Mouse (Mus musculus): ENCODE results near the gene Actn4. TPM values are rescaled to one million over a fixed set of nuclear protein-coding genes. Genes with fewer than 3 reads are reported as not detected.

Actn4 gene
- total RNA-seq, 2 experiments from 2014 or later = 180 to 203 TPM

DNA sequence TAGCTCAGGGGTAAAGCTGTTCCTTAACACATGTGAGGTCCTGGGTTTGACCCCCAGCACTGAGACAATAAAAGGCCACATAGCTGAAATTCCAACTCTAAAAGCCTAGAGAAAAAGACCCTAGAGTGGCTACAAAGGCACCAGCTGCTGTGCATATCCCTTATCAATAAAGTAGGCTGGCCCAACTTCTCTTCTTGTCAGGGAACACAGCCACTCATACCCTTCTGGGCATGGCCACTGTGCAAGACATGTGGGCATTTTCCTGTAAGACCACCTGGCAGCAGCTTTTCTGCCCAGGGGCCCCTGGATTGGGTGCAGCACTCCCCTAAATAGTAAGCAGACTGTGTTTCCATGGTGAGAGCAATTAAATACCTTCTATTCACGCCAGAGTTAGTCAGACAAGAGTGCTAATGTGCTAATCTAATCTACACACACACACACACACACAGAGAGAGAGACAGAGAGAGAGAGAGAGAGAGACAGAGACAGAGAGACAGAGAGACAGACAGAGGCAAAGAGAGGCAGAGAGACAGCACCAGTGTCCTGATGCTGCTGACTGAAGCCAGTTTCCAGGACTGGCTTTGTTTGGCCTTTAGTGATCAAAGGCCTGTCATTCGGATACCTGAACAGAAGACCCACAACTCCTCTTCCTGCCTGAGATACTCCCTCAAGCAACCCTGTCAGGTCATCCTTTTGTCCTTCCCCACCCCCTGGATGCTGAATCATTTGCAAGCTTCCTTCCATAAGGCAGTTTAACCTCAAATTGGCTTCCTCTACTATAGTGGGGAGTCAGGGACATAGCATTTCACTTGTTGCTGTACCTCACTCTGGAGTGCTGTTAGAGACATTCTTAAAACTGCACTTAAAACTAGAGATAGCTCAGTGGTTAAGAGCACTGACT, 8.4 kb downstream of the Actn4 start:
- intact Hi-C loops (cut with DNase I) = no loop called here
- DNase-seq (ENCODE audit: low spot score in 2 of 2) = no peak

DNA sequence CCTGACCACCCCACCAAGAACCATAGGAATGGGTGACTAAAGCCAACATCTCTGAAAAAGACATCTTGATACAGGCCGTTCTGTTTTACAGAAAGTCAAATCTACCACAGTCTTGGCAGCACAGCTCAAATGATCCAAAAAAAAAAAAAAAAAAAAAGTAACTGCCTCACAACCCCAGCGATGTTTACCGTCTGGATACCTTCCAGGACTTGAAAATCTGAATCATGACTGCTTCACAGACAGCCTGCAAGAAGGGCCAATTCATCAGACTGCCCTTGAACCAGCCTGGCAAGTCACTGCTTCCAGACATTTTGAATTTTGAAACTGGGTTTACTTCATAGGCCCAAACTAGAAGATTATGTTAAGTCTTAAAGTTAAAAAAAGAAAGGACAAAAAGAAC, 9.4 kb downstream of the Actn4 start:
- no peak for DNase-seq (ENCODE audit: low spot score in 2 of 2)
- intact Hi-C loops (cut with DNase I) = no loop called here

DNA sequence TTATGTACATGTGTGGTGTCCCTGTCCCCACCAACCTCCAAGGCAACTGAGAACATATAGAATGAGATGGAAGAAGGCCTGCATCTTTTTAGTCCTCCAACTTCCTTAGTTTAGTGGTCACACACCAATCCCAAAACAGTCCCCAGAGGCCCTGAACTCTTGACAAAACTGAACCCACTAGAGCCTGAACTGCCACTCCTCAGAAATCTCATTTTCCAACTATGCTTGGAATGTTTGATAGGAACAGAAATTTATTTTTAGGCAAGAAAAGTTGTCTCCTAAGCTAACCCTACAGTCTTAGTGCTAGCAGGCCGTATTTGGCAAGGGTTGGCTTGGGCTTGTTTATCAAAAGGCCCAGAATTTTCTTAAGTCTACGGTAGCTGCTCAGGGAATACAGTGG, 10.4 kb downstream of the Actn4 start:
- intact Hi-C loops (cut with DNase I) = no loop called here
- DNase-seq (ENCODE audit: low spot score in 2 of 2) = no peak

GRCm38 (mm10) chr7:28950346-28951037, 11.6 kb downstream of the Actn4 start:
- DNase-seq (ENCODE audit: low spot score in 2 of 2) = no peak
- intact Hi-C loops (cut with DNase I) = no loop called here

DNA sequence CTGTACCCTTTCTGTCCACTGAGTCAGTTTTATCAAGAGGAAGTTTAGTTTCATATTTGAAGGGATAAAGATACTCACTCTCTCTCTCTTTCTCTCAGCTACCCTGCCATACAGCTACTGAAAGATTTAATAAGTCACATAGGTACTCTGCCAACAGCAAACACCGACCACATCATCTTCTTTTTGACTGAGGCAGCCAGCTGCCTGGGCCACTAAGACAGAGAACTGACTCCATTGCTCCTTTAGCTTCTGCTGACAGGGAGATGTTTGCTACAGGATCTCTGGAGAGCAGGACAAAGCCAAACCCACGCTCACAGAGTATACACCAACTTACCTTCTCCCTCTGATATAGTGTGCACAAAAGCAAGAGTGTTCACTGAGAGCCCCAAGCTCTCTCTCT, 12.8 kb downstream of the Actn4 start:
- DNase-seq (ENCODE audit: low spot score in 2 of 2) = no peak
- intact Hi-C loops (cut with DNase I) = no loop called here

DNA sequence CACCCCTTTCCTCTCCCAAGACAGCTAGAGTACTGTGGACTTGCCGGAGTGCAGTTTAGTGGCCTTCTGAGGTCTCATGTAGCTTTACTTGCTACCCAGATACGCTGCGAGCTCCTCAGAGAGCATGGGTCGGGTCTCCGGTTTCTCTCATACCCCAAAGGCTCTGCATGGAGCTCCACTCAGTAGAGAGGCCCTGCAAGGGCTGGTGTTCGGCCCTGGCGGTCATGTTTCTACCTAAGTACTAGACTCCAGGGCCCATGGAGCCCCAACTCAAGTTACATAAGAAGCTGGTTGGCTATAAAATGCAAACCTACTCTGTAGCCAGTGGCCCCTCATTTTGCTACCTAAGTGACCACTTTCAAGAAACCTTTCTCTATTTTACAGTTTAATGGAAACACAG, 13.4 kb downstream of the Actn4 start:
- DNase-seq (ENCODE audit: low spot score in 2 of 2) = no peak
- intact Hi-C loops (cut with DNase I) = no loop called here

DNA sequence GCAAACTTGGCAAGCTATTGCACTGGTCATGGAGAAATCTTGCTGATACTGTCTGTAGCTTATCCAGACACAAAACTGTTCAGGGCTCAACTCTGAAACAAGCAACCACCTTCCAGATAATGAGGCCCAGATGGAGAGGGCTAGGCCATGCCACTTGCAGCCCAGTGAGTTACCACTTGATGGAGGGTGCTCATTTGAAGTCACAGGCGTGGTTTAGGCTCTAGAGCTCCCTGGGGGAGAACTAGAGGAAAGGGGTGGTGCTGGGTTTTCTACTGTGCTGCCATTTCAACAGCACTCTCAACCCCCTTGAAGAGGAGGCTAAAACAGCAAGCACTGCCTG, 15.9 kb downstream of the Actn4 start:
- intact Hi-C loops (cut with DNase I) = no loop called here
- DNase-seq (ENCODE audit: low spot score in 2 of 2) = no peak

GRCm38 (mm10) chr7:28945416-28946270, 16.5 kb downstream of the Actn4 start:
- no peak for DNase-seq (ENCODE audit: low spot score in 2 of 2)

GRCm38 (mm10) chr7:28944756-28945415, 17.3 kb downstream of the Actn4 start:
- intact Hi-C loops (cut with DNase I) = no loop called here
- DNase-seq (ENCODE audit: low spot score in 2 of 2) = no peak

More at GRCm38 (mm10) chr7:28945416-28946270, 16.5 kb downstream of the Actn4 start:
- intact Hi-C loops (cut with DNase I) = no loop called here

DNA sequence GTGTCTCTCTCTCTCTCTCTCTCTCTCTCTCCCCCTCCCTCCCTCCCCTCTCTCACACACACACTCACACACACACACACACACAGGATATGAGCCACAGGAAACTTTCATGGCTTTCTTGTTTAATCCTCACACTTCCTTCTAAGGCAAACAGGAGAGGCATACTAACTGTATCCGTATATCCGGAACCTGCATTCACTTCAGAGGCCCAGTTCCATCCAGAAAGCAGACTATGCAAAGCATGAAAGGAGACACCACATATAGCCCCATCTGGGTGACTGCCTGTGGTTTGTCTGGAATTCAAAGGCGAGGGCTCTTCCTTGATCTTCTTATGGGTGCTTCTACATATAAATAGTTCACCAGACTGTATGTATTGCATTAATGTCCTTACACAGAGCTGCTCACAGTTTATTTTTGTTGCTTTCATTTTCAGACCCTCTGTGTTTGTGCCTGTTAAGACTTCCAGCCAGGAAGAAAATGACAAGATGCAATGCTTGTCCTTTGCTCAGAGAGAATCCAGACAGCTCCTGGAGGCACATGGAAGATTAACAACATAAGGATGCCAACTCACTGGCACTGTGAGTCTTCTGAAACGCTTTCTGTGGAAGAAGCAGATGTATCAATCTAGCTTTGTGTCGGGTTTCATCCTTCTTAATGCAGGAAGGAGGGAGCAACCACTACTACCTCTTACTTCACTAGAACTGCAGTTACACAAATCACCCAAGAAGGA, 18.5 kb downstream of the Actn4 start:
- intact Hi-C loops (cut with DNase I) = no loop called here
- no peak for DNase-seq (ENCODE audit: low spot score in 2 of 2)

DNA sequence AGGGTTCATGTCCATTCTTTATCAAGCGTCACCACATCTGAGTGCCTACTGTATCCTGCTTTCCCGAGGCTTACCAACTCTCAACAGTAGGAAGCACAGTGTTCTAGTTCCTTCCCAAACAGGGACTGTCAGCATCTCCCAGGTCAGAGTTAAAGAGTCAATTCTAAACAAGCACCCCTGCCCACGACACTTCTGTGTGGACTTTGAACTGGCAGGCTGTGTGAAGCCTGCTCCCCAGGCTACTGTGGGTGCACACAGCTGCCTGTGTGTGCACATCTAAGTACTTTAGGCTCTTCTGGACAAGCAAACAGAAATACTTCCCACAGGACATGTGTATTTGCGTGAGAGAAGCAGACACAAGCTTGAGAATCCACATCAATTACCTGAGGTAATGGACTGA, 20.6 kb downstream of the Actn4 start:
- intact Hi-C loops (cut with DNase I) = no loop called here
- DNase-seq (ENCODE audit: low spot score in 2 of 2) = no peak

GRCm38 (mm10) chr7:28941129-28941528, 21.0 kb downstream of the Actn4 start:
- intact Hi-C loops (cut with DNase I) = no loop called here
- no peak for DNase-seq (ENCODE audit: low spot score in 2 of 2)

DNA sequence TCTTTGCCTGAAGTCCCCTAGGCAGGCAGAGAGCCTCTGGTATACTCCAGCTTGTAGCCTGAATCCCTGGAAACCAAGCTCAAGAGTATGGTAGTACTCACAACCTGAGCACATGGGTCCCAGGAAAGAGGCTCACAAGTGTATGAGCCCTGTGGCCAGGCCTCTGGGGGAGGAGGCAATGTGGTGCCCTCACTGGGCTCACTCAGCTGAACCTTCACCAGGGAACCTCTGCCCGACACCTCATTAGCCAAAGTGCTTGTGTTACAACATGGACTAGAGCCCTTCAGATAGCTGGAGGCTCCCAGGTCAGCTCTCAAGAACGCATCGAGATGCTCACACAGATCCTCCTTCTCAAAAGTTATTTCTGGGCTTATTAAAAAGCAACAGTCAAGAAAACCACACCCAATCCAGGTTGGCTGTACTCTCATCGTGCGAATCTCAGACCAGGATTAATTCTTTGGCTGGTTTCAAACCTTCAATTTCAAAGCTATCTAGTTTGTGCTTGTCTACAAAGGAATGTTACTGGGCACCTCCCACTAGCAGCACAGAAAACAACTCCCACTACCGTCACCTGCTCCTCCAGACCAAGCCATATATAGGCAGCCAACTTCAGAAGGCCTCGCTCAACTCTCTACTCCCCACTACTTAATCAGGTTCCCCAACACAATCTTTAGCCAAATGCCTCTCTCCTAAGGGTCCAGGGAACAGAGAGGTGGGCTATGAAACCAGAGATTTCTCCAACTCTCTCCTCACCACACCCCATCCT, 22.5 kb downstream of the Actn4 start:
- no peak for DNase-seq (ENCODE audit: low spot score in 2 of 2)
- intact Hi-C loops (cut with DNase I) = no loop called here

- intact Hi-C loops (cut with DNase I) = no loop called here
Measured at GRCm38 (mm10) chr7:28938654-28939053, 23.5 kb downstream of the Actn4 start.

GRCm38 (mm10) chr7:28936787-28937186, 25.4 kb downstream of the Actn4 start:
- DNase-seq (ENCODE audit: low spot score in 2 of 2) = no peak
- intact Hi-C loops (cut with DNase I) = no loop called here

More at GRCm38 (mm10) chr7:28938654-28939053, 23.5 kb downstream of the Actn4 start:
- DNase-seq (ENCODE audit: low spot score in 2 of 2) = no peak

DNA sequence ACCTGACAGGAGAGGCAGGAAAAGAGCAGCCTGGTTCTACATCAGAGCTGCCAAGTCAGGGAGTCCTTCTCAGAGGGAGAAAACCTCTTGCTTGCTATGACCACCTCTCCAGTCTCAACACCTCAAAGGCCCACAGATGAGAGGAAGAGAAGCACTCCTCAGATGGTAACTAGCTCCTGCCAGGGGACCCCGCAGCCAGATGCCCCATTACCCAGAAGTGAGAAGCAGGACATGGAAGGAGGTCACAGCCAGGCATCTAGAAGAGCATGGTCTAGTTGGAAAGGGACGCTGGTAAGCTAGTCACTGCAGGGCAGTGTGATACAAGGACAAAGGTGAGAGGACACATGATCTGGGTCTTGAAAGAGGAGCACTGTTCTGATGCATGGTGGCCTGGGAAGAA, 28.3 kb downstream of the Actn4 start:
- DNase-seq (ENCODE audit: low spot score in 2 of 2) = no peak
- intact Hi-C loops (cut with DNase I) = no loop called here

DNA sequence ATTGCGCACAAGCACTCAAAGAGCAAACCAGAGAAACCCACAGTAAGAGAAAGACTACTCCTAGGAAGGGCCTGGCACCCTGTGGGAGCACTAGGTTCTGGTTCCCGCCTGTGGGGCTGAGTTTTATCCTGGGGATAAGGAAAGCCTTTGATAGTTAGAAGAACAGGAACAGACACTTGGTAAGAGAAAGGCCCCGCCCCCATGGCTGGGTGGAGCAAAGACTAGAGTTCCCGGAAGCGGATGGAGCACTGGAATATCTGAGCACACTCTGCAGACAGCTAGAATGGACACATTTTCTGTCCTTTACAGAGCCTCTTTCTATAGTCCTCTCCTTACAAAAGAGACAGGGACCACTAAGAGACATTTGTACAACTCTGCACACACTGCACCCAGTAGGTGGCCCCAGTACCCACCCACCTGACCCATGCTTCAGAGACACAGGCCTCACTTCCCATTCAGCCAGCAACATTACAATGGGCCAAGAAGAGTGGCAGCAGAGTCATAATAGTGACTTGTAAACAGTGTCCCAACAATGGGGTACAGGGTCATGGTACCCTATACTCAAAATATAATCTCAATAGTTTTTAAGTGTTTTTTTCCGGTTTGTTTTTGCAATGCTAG, 29.6 kb downstream of the Actn4 start:
- intact Hi-C loops (cut with DNase I) = no loop called here
- no peak for DNase-seq (ENCODE audit: low spot score in 2 of 2)

DNA sequence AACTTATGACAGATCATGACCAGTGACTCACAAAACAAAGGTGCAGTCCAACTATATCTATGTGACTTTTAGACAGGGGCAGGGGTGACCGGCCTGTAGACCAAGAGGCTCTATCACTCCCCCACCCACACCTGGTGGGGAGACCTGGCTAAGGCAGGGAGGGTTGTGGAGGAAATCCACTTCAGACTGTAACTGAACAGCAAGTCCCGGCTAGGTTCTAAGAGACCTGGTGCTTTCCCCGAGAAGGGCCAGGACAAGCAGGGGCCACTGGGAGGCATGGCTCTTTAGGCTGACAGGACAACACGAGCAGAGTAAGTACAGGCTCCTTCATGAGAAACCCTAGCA, 30.5 kb downstream of the Actn4 start:
- DNase-seq (ENCODE audit: low spot score in 2 of 2) = no peak
- intact Hi-C loops (cut with DNase I) = no loop called here
